Mouse (Mus musculus) myocyte (in vitro differentiated cells): ENCODE data around the gene Efnb2.

Experiments
- CEBPB ChIP-seq: IDR thresholded peaks from 2 replicates; pipeline ENCODE4 v1.6.1; 2011; ENCODE audit warnings: mild to moderate bottlenecking, moderate library complexity; ENCODE audit not compliant: poor library complexity, insufficient read depth, severe bottlenecking
- E2F4 ChIP-seq: IDR thresholded peaks from one replicate; pipeline ENCODE4 v1.6.1; 2011; ENCODE audit warnings: mild to moderate bottlenecking, control low read depth, moderate library complexity; ENCODE audit not compliant: insufficient read depth
- MAX ChIP-seq: IDR thresholded peaks from one replicate; pipeline ENCODE4 v1.6.1; 2011; ENCODE audit warnings: low read depth, mild to moderate bottlenecking, control low read depth
- MYOD1 ChIP-seq, 3 experiments: IDR thresholded peaks; one replicate each; pipeline ENCODE4 v1.6.1; 2011; ENCODE audit warnings: control low read depth in 2 of 3, low read depth in 2 of 3, mild to moderate bottlenecking in 2 of 3, moderate library complexity in 1 of 3; ENCODE audit not compliant: insufficient read length in 2 of 3, control insufficient read depth in 1 of 3
- MYOG ChIP-seq, 3 experiments: IDR thresholded peaks; one replicate each; pipeline ENCODE4 v1.6.1; 2011; ENCODE audit warnings: control low read depth in 2 of 3, low read depth in 2 of 3, mild to moderate bottlenecking in 2 of 3; ENCODE audit not compliant: insufficient read length in 2 of 3, control insufficient read depth in 1 of 3, insufficient read depth in 1 of 3
- POLR2A ChIP-seq: IDR thresholded peaks from one replicate; pipeline ENCODE4 v1.6.1; 2011; ENCODE audit warnings: low read depth, mild to moderate bottlenecking, control low read depth, moderate library complexity; ENCODE audit not compliant: insufficient read length
- POLR2AphosphoS2 ChIP-seq: IDR thresholded peaks from one replicate; pipeline ENCODE4 v1.6.1; 2011; ENCODE audit warnings: low read depth, control low read depth; ENCODE audit not compliant: insufficient read length
- SRF ChIP-seq: IDR thresholded peaks from one replicate; pipeline ENCODE4 v1.6.1; 2011; ENCODE audit warnings: low read depth; ENCODE audit not compliant: control insufficient read depth, insufficient read length
- TCF12 ChIP-seq: IDR thresholded peaks from one replicate; pipeline ENCODE4 v1.6.1; 2011; ENCODE audit warnings: mild to moderate bottlenecking, control low read depth; ENCODE audit not compliant: poor library complexity, insufficient read depth, severe bottlenecking
- TCF3 ChIP-seq: IDR thresholded peaks from one replicate; pipeline ENCODE4 v1.6.1; 2011; ENCODE audit warnings: low read depth, control low read depth; ENCODE audit not compliant: insufficient read length
- USF1 ChIP-seq: IDR thresholded peaks from one replicate; pipeline ENCODE4 v1.6.1; 2011; ENCODE audit warnings: low read depth, mild to moderate bottlenecking, control low read depth, moderate library complexity

- TF ChIP-seq POLR2A (peak; percentile 93), TCF12 (no peak), E2F4 (peak; percentile 54), USF1 (no peak), MYOD1 (IDR thresholded peaks at IDR 0.05; ENCODE audit: control insufficient read depth in 1 of 3, insufficient read length in 2 of 3, low read depth in 2 of 3) (no peak), MAX (no peak), SRF (peak; percentile 25), CEBPB (no peak), MYOG (IDR thresholded peaks at IDR 0.05; ENCODE audit: control insufficient read depth in 1 of 3, insufficient read depth in 1 of 3, insufficient read length in 2 of 3, low read depth in 2 of 3) (no peak), POLR2AphosphoS2 (peak; percentile 86), TCF3 (no peak)
Measured at GRCm38 (mm10) chr8:8661103-8661758, at the start of gene Efnb2.
